Mouse (Mus musculus) limb, embryonic 14.5 days (tissue): ENCODE measurements at regions not wholly inside any gene's neighbourhood (a gene's known extent, or its start where the extent isn't known, plus 50 kb on each side); places are given as distances from the start of the nearest gene placed in this dataset.

Experiments used
- ATAC-seq: fragments of 200-750 bp; cut with Nextera tagmentation; 2 replicates; pipeline ENCODE4 v1.8.0; 2017; ENCODE audit warnings: low read depth, moderate number of reproducible peaks, moderate TSS enrichment; ENCODE audit not compliant: low FRiP score
- DNase-seq: peaks from one replicate; pipeline ENCODE4 v3.0.0-alpha.2; 2015; ENCODE audit warnings: low spot score
- H3K27ac ChIP-seq: fragments of 300-500 bp; sonication (generic); replicated peaks from 2 replicates; pipeline ENCODE4 v1.5.1; 2014; ENCODE audit warnings: low read depth, mild to moderate bottlenecking, low read length, moderate library complexity, mixed read lengths
- H3K27me3 ChIP-seq: fragments of 300-500 bp; sonication (generic); 2 replicates; pipeline ENCODE4 v1.6.1; 2014; ENCODE audit warnings: low read length, mixed read lengths; ENCODE audit not compliant: control insufficient read depth, insufficient read depth
- H3K36me3 ChIP-seq: fragments of 300-500 bp; sonication (generic); 2 replicates; pipeline ENCODE4 v1.6.1; 2014; ENCODE audit warnings: mild to moderate bottlenecking, low read length, moderate library complexity, mixed read lengths; ENCODE audit not compliant: control insufficient read depth, insufficient read depth
- H3K4me1 ChIP-seq: fragments of 300-500 bp; sonication (generic); 2 replicates; pipeline ENCODE4 v1.6.1; 2014; ENCODE audit warnings: antibody characterized with exemption, low read length, mixed read lengths; ENCODE audit not compliant: control insufficient read depth, insufficient read depth
- H3K4me2 ChIP-seq: fragments of 300-500 bp; sonication (generic); replicated peaks from 2 replicates; pipeline ENCODE4 v1.6.1; 2014; ENCODE audit warnings: low read depth, mild to moderate bottlenecking, low read length, moderate library complexity; ENCODE audit not compliant: severe bottlenecking
- H3K4me3 ChIP-seq: fragments of 300-500 bp; sonication (generic); replicated peaks from 2 replicates; pipeline ENCODE4 v1.5.1; 2014; ENCODE audit warnings: low read length
- H3K9ac ChIP-seq: fragments of 300-500 bp; sonication (generic); 2 replicates; pipeline ENCODE4 v1.6.1; 2014; ENCODE audit warnings: mild to moderate bottlenecking, low read depth, low read length, moderate library complexity; ENCODE audit not compliant: severe bottlenecking
- H3K9me3 ChIP-seq: fragments of 300-500 bp; sonication (generic); 2 replicates; pipeline ENCODE4 v1.6.1; 2016; ENCODE audit warnings: low read length; ENCODE audit not compliant: control insufficient read depth
- POLR2A ChIP-seq: fragments of 200-500 bp; IDR thresholded peaks from 2 replicates; pipeline ENCODE4 v1.8.0; 2012; ENCODE audit warnings: inconsistent platforms, mild to moderate bottlenecking, moderate library complexity, borderline replicate concordance; ENCODE audit not compliant: insufficient read depth, insufficient read length; ENCODE audit errors: extremely low read depth
- WGBS: fragments of 180-500 bp; shearing (Covaris S2); extraction: QIAGEN DNeasy Blood & Tissue Kit; methylation state at CpG from one replicate; pipeline ENCODE4 v1.1.7; 2014; 5-methylcytosine and 5-hydroxymethylcytosine counted together

DNA sequence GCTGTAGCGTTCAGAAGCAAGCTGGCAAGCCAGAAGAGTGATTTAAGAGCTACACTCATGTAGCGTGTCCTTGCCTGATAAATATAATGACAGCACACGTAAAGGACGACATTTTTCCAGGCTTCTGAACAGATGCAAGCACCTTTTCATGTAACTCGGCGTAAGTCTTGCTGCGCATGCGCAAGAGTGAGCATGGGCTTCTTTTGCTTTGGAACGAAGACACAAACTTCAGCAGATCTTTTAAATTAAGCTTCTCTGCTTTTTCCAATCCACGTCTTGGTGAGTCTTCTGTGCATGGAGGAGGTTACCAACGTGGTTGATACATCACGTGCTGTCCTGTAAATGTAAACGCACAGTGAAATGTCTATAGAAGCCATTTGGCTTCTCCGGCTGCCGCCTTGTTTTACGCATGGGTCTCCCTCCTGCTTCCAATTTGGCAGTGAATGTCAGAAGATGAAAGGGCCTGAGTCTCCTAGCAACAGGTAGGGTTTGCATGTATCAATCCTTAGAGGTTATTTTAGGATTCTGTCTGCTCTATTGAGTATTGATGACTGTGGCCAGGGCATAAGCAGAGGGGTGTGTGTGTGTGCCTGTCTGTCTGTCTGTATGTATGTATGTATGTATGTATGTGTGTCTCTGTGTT is 128.4 kb downstream of the Lrig3 start:
- 61% methylated on average over 16 of the region's 16 CpGs for WGBS
- Histone ChIP-seq H3K4me2 (no peak overlapping the region), H3K27ac (no peak overlapping the region), H3K9me3 (no peaks in the 10 kb centered on the region), H3K36me3 (no peaks in the 10 kb centered on the region), H3K4me3 (no peak overlapping the region), H3K4me1 (no peaks in the 10 kb centered on the region), H3K9ac (no peak overlapping the region), H3K27me3 (no peaks in the 10 kb centered on the region)
- DNase-seq (no peak), ATAC-seq (no peak)
- TF ChIP-seq POLR2A = no peak

DNA sequence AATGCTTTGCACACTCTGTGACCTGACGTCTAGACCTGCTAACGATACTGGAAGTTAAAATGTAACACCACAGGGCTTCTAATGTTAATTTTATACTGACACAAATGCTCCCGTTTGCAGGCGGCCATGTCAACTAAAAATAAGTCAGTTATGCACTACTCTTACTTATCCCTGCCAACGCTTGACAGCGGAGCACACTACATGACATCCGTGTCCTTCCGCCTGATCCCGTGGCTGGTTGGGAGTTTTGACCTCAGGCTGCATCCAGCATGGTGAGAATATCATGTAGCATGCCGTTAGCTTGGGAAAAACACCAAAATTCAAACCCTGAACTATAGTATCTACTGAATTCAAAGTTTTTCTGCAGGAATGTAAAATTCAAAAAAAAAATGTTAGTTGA is 131.9 kb downstream of the Lrig3 start:
- 70% methylated on average over 10 of the region's 10 CpGs for WGBS
- no peak for ATAC-seq
- no peak for TF ChIP-seq POLR2A

DNA sequence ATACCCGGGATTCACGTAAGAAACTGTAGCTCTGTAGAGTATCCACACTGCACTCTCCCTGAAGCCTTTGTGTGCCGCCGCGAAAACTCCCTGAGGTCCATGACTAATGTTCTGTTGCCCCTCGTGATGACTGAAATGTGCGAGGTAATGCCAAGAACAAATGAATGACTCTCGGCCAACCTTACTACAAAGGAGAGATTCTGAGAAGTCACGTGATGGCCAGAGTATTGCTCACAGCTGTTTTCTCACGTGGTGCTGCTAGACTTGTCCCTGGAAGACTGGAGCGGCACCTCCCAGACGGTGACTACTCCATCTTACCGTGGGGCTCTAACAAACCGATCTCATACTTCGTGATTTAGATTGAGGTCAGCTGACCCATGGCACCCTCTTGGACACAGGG is 136.9 kb downstream of the Lrig3 start:
- H3K27me3 ChIP-seq = no peaks in the 10 kb centered on the region
- H3K36me3 ChIP-seq = no peaks in the 10 kb centered on the region
- WGBS = 86% methylated on average over 15 of the region's 15 CpGs
- H3K9me3 ChIP-seq = no peaks in the 10 kb centered on the region
- DNase-seq = peak; percentile 27
- ATAC-seq = no peak
- TF ChIP-seq POLR2A = no peak
- H3K4me2 ChIP-seq = no peak overlapping the region
- H3K9ac ChIP-seq = no peak overlapping the region
- H3K27ac ChIP-seq = no peak overlapping the region
- no peak overlapping the region for H3K4me3 ChIP-seq
- H3K4me1 ChIP-seq = no peaks in the 10 kb centered on the region

More for the DNA sequence above, 131.9 kb downstream of the Lrig3 start:
- H3K9ac ChIP-seq = no peak overlapping the region
- H3K27me3 ChIP-seq = no peaks in the 10 kb centered on the region
- DNase-seq = no peak
- no peaks in the 10 kb centered on the region for H3K9me3 ChIP-seq
- H3K4me1 ChIP-seq = no peaks in the 10 kb centered on the region
- H3K4me2 ChIP-seq = no peak overlapping the region
- H3K27ac ChIP-seq = no peak overlapping the region
- no peaks in the 10 kb centered on the region for H3K36me3 ChIP-seq
- H3K4me3 ChIP-seq = no peak overlapping the region

DNA sequence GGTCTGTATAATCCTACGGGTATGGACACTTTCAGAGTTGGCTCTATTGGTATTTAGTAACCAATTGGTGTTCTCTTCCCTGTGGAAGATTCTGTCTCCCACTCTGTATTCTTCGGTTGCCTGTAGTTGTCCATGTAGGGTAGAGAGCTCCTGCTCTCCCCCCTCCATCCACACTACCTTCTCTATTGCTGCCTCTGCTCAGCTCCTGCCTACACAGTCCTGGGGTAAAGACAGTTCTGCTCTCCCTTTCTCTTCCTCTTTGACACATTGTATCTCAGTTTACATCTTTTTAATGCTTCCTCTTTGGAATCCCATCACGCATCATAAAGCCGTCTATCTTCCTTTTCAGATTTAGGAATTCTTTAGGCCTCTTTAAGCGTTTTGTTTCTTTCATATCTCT is 147.1 kb downstream of the Lrig3 start:
- Histone ChIP-seq H3K4me3 (no peak overlapping the region), H3K4me1 (peaks cover 7% of the 10 kb centered on the region; the same call in 1 of the 2 replicates), H3K9ac (no peak overlapping the region), H3K4me2 (no peak overlapping the region), H3K9me3 (no peaks in the 10 kb centered on the region), H3K27me3 (no peaks in the 10 kb centered on the region), H3K27ac (no peak overlapping the region), H3K36me3 (no peaks in the 10 kb centered on the region)
- ATAC-seq (no peak), DNase-seq (no peak)
- WGBS = 87% methylated on average over 5 of the region's 5 CpGs
- TF ChIP-seq POLR2A = no peak

DNA sequence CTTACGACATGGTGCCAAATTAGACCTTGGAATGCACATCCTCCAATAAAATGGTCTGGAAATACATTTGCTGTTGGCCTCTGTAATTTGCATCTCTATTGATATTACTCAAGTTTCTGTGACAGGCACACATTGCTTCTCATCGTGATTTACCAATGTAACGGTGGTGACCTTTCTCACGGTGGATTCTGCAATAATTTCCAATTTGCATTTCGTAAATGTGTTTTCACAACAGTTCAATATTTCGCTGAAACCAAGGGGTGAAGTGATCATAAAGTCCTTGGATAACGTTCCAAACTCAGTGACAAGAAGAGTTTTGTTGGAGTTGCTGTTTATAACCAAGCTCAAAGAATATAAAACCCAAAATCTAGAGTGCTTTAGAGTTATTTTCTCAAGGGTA is 149.4 kb downstream of the Lrig3 start:
- Histone ChIP-seq H3K9ac (no peak overlapping the region), H3K4me1 (peaks cover 7% of the 10 kb centered on the region; the same call in 1 of the 2 replicates), H3K36me3 (no peaks in the 10 kb centered on the region), H3K27me3 (no peaks in the 10 kb centered on the region), H3K4me2 (no peak overlapping the region), H3K27ac (no peak overlapping the region), H3K4me3 (no peak overlapping the region), H3K9me3 (no peaks in the 10 kb centered on the region)
- ATAC-seq (no peak), DNase-seq (no peak)
- 79% methylated on average over 7 of the region's 7 CpGs for WGBS
- TF ChIP-seq POLR2A = no peak

DNA sequence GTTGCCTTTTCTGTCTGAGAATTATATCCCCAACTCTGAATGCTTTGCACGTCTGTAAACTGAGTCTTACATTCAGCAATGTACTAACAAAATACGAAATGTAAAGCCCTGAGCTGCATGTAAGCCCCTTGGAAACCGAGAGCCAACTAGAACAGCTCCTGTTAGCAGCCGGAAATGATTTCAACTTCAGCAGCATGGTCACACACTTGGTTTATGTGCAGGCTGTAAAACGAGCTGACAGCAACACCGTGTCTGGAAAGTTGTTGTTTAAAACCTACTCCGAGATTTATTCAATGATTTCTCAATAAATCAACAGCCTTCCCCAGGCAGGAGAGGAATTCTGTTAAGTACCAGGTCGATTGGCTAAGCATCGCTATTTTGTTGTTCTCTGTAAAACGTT is 155.7 kb downstream of the Lrig3 start:
- H3K4me3 ChIP-seq = no peak overlapping the region
- H3K4me2 ChIP-seq = no peak overlapping the region
- no peak for TF ChIP-seq POLR2A
- no peak overlapping the region for H3K9ac ChIP-seq
- no peak for DNase-seq
- H3K27me3 ChIP-seq = no peaks in the 10 kb centered on the region
- H3K27ac ChIP-seq = no peak overlapping the region
- H3K4me1 ChIP-seq = peaks cover 5% of the 10 kb centered on the region; the same call in 1 of the 2 replicates
- WGBS = 27% methylated on average over 10 of the region's 10 CpGs
- no peak for ATAC-seq
- no peaks in the 10 kb centered on the region for H3K36me3 ChIP-seq
- H3K9me3 ChIP-seq = no peaks in the 10 kb centered on the region
